Mouse (Mus musculus) heart, embryonic 16.5 days (tissue): ENCODE data around the gene Mrpl47. TPM values are rescaled to one million over a fixed set of nuclear protein-coding genes. Genes with fewer than 3 reads are reported as not detected.
"Not testable (repeated sequence)": the region's sequence is repeated elsewhere in the genome, so short reads cannot be mapped to it uniquely, and the experiment has no call there.

ENCODE experiments used
- ATAC-seq: fragments of 200-750 bp; cut with Nextera tagmentation; replicated peaks from 2 replicates; pipeline ENCODE4 v1.8.0; 2017; ENCODE audit warnings: moderate number of reproducible peaks; ENCODE audit not compliant: insufficient read depth, low FRiP score; ENCODE audit errors: extremely low read depth
- H3K27ac ChIP-seq: fragments of 300-500 bp; sonication (generic); 2 replicates; pipeline ENCODE4 v1.5.1; 2014; ENCODE audit warnings: mild to moderate bottlenecking, low read length, control low read depth, moderate library complexity
- H3K27me3 ChIP-seq: fragments of 300-500 bp; sonication (generic); 2 replicates; pipeline ENCODE4 v1.6.1; 2014; ENCODE audit warnings: low read length, mixed read lengths; ENCODE audit not compliant: control insufficient read depth, insufficient read depth
- H3K36me3 ChIP-seq: fragments of 300-500 bp; sonication (generic); 2 replicates; pipeline ENCODE4 v1.6.1; 2014; ENCODE audit not compliant: control insufficient read depth, insufficient read depth
- H3K4me1 ChIP-seq: fragments of 300-500 bp; sonication (generic); 2 replicates; pipeline ENCODE4 v1.6.1; 2014; ENCODE audit warnings: low read length, mixed read lengths; ENCODE audit not compliant: control insufficient read depth, insufficient read depth
- H3K4me2 ChIP-seq: fragments of 300-500 bp; sonication (generic); 2 replicates; pipeline ENCODE4 v1.6.1; 2014; ENCODE audit warnings: low read depth, mild to moderate bottlenecking, control low read depth, low read length
- H3K4me3 ChIP-seq: fragments of 300-500 bp; sonication (generic); 2 replicates; pipeline ENCODE4 v1.5.1; 2014; ENCODE audit warnings: mild to moderate bottlenecking, control low read depth, low read length
- H3K9ac ChIP-seq: fragments of 300-500 bp; sonication (generic); 2 replicates; pipeline ENCODE4 v1.6.1; 2014; ENCODE audit warnings: low read length, control low read depth
- H3K9me3 ChIP-seq: fragments of 300-500 bp; sonication (generic); replicated peaks from 2 replicates; pipeline ENCODE4 v1.6.1; 2016; ENCODE audit warnings: low read length; ENCODE audit not compliant: control insufficient read depth
- WGBS: fragments of 180-500 bp; shearing (Covaris S2); extraction: QIAGEN DNeasy Blood & Tissue Kit; methylation state at CpG from one replicate; pipeline ENCODE4 v1.1.7; 2014; 5-methylcytosine and 5-hydroxymethylcytosine counted together
- polyA plus RNA-seq: library from polyadenylated mRNA; unstranded; fragments of >200 nt; fragmentation: Nextera tagmentation; extraction: Ambion mirVana; gene quantifications from 2 replicates; pipeline ENCODE4 v1.2.1, GENCODE M21; 2015

Mrpl47 gene
- polyA plus RNA-seq, 1 experiment from 2014 or later = 34.0 TPM

- Histone ChIP-seq H3K27ac (no peak overlapping the region), H3K4me2 (no peak overlapping the region), H3K27me3 (no peaks in the 10 kb centered on the region), H3K36me3 (peaks cover 38% of the 10 kb centered on the region), H3K4me1 (peaks cover 2% of the 10 kb centered on the region; the same call in 1 of the 2 replicates), H3K9me3 (no peaks in the 10 kb centered on the region), H3K9ac (no peak overlapping the region), H3K4me3 (no peak overlapping the region)
- ATAC-seq = no peak
- WGBS = 88% methylated on average over 3 of the region's 3 CpGs
Observed at GRCm38 (mm10) chr3:32713711-32714110, 23.7 kb downstream of the Mrpl47 start.

GRCm38 (mm10) chr3:32709388-32709787, 28.0 kb downstream of the Mrpl47 start:
- Histone ChIP-seq H3K4me3 (peak overlapping the region; percentile 76), H3K27me3 (no peaks in the 10 kb centered on the region), H3K36me3 (peaks cover 14% of the 10 kb centered on the region), H3K9me3 (no peaks in the 10 kb centered on the region), H3K4me1 (peaks cover 2% of the 10 kb centered on the region; the same call in 1 of the 2 replicates), H3K27ac (peak overlapping the region; percentile 75; the same call in 1 of the 2 replicates), H3K4me2 (peak overlapping the region; percentile 62), H3K9ac (peak overlapping the region; percentile 85)
- no peak for ATAC-seq
- 5% methylated on average over 9 of the region's 9 CpGs for WGBS

GRCm38 (mm10) chr3:32708368-32709231, 28.8 kb downstream of the Mrpl47 start:
- peak overlapping the region; percentile 66 for H3K4me2 ChIP-seq
- H3K27me3 ChIP-seq = no peaks in the 10 kb centered on the region
- H3K4me3 ChIP-seq = peak overlapping the region; percentile 76
- peaks cover 2% of the 10 kb centered on the region; the same call in 1 of the 2 replicates for H3K4me1 ChIP-seq
- under 1% methylated on average over 90 of the region's 90 CpGs for WGBS
- H3K36me3 ChIP-seq = peaks cover 10% of the 10 kb centered on the region
- H3K9ac ChIP-seq = peak overlapping the region; percentile 85
- ATAC-seq = peak; percentile 99
- H3K27ac ChIP-seq = peak overlapping the region; percentile 75
- no peaks in the 10 kb centered on the region for H3K9me3 ChIP-seq

GRCm38 (mm10) chr3:32708052-32708367, 29.4 kb downstream of the Mrpl47 start:
- H3K4me3 ChIP-seq = peak overlapping the region; percentile 76
- ATAC-seq = no peak
- no peak overlapping the region for H3K27ac ChIP-seq
- H3K36me3 ChIP-seq = peaks cover 6% of the 10 kb centered on the region
- no peaks in the 10 kb centered on the region for H3K27me3 ChIP-seq
- H3K9ac ChIP-seq = no peak overlapping the region
- H3K4me1 ChIP-seq = peaks cover 2% of the 10 kb centered on the region; the same call in 1 of the 2 replicates
- peak overlapping the region; percentile 66 for H3K4me2 ChIP-seq
- 3% methylated on average over 4 of the region's 4 CpGs for WGBS
- no peaks in the 10 kb centered on the region for H3K9me3 ChIP-seq

DNA sequence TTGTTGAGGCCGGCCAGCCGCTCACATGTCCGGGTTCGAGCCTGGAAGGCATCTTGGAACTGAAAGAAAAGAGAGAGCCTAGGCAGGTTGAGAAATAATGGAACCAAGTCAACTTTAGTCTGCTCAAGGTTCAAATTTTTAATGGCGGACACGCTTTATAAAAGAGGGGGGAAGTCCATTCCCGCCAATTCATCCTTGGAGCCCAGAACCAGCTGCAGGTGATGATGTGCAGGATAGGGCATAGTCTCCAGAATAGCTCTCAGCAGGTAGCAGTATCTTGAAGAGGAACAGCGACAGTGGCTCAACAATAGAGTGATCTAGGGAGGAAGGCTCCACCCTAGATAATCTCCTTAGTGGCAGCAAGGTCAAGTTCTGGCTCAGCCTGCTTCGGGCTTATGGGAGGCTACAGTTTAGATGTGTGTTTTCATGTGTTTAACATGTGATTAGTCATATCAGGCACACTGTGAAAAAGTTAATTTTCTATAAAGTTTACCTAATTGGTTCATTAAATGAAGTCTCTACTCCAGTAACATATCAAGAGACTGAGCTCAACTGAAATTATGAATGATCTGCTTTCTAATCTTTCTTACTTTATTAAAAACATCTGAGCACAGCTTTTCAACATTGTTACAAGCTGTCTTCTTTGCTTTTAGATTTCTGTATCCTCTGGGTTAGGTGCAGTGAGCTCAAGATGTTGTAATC, 31.6 kb downstream of the Mrpl47 start, which contains the start of gene Actl6a:
TSS of gene Actl6a (plus strand) at position 652 of the 702 bp plus-strand sequence.
- WGBS = 71% methylated on average over 9 of the region's 9 CpGs
- not testable (repeated sequence) for H3K27me3 ChIP-seq, H3K9me3 ChIP-seq, ATAC-seq, H3K27ac ChIP-seq, H3K4me3 ChIP-seq, H3K9ac ChIP-seq, H3K4me1 ChIP-seq, H3K4me2 ChIP-seq, H3K36me3 ChIP-seq

GRCm38 (mm10) chr3:32704632-32705031, 32.8 kb downstream of the Mrpl47 start:
- H3K27me3 ChIP-seq, H3K27ac ChIP-seq, H3K4me1 ChIP-seq, ATAC-seq, H3K9ac ChIP-seq, H3K4me2 ChIP-seq, H3K36me3 ChIP-seq, H3K9me3 ChIP-seq, H3K4me3 ChIP-seq: not testable (repeated sequence)
- WGBS = 81% methylated on average over 10 of the region's 10 CpGs

- H3K4me3 ChIP-seq, H3K27me3 ChIP-seq, H3K4me1 ChIP-seq, H3K9me3 ChIP-seq, ATAC-seq, H3K4me2 ChIP-seq, H3K9ac ChIP-seq, H3K36me3 ChIP-seq, H3K27ac ChIP-seq: not testable (repeated sequence)
- WGBS = 86% methylated on average over 6 of the region's 6 CpGs
Observed at GRCm38 (mm10) chr3:32704021-32704420, 33.4 kb downstream of the Mrpl47 start.

DNA sequence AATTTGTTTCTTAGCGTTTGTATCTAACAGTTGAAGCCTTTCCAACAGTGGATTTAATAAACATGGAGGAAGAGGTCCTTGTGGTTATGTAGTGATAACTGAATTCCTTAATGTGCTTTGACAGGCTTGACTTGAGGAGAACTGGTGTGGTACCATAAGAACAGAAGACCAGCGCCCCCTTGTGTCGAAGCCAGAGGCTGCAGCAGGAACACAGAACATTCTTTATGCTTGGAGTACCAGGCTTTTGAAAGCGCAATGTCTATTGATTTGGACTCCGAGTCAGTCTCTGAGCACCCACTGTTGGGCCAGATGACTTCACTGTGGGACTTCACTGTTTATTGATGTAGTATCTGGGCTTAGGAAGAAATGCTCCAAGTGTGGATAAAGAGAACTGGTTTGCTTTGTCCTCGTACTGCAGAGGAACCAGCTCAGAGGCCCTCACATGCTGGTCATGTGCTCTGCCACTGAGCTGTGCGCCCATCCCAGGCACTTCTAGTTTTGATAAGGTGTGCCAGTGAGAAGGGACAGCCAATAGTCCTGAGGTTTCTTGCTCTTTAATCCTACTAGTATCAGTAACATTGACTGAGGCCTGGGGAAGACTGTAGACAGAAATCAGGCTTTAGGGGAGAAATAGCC, 39.1 kb downstream of the Mrpl47 start:
- Histone ChIP-seq H3K4me2 (no peak overlapping the region), H3K4me3 (no peak overlapping the region), H3K36me3 (no peaks in the 10 kb centered on the region), H3K27ac (no peak overlapping the region), H3K27me3 (no peaks in the 10 kb centered on the region), H3K9me3 (no peaks in the 10 kb centered on the region), H3K9ac (no peak overlapping the region), H3K4me1 (no peaks in the 10 kb centered on the region)
- ATAC-seq = peak; percentile 60; the same call in 1 of the 2 replicates
- 30% methylated on average over 7 of the region's 7 CpGs for WGBS
